Mouse (Mus musculus) small intestine, adult 2 months (tissue): Measurements from ENCODE around the gene Tab1. TPM values are rescaled to one million over a fixed set of nuclear protein-coding genes. Genes with fewer than 3 reads are reported as not detected.

Source experiments
- H3K27ac ChIP-seq: fragments of 200-500 bp; 2 replicates; pipeline ENCODE4 v1.5.1; 2012; ENCODE audit warnings: low read depth, low read length, control low read depth, inconsistent platforms; ENCODE audit not compliant: insufficient read depth
- H3K27me3 ChIP-seq: fragments of 200-500 bp; 2 replicates; pipeline ENCODE4 v1.6.1; 2012; ENCODE audit warnings: mild to moderate bottlenecking, moderate library complexity, low read length, inconsistent platforms; ENCODE audit not compliant: control insufficient read depth, insufficient read depth
- H3K36me3 ChIP-seq: fragments of 200-500 bp; 2 replicates; pipeline ENCODE4 v1.6.1; 2012; ENCODE audit warnings: mild to moderate bottlenecking, low read length, control low read depth, inconsistent platforms; ENCODE audit not compliant: control insufficient read depth, insufficient read depth
- H3K4me1 ChIP-seq: fragments of 200-500 bp; 2 replicates; pipeline ENCODE4 v1.6.1; 2012; ENCODE audit warnings: low read length, inconsistent platforms, mixed read lengths; ENCODE audit not compliant: control insufficient read depth, insufficient read depth, insufficient read length
- H3K4me3 ChIP-seq: fragments of 200-500 bp; 2 replicates; pipeline ENCODE4 v1.5.1; 2012; ENCODE audit warnings: low read depth, mild to moderate bottlenecking, control low read depth, inconsistent platforms, low read length, moderate library complexity
- CTCF ChIP-seq: fragments of 200-500 bp; IDR thresholded peaks from 2 replicates; pipeline ENCODE4 v1.5.1; 2012; ENCODE audit warnings: low read depth, mild to moderate bottlenecking, control low read depth, inconsistent platforms, low read length, moderate library complexity, mixed read lengths; ENCODE audit not compliant: insufficient replicate concordance, insufficient read length; ENCODE audit errors: extremely low read depth
- POLR2A ChIP-seq: fragments of 200-500 bp; IDR thresholded peaks from 2 replicates; pipeline ENCODE4 v1.6.1; 2012; ENCODE audit warnings: low read depth, mild to moderate bottlenecking, control low read depth, inconsistent platforms, low read length, moderate library complexity
- WGBS: fragments of 180-500 bp; shearing (Covaris S2); methylation state at CpG from one replicate; pipeline ENCODE4 v1.1.7; 2018; 5-methylcytosine and 5-hydroxymethylcytosine counted together
- polyA plus RNA-seq: library from polyadenylated mRNA; depleted of rRNA; stranded (reverse); fragments of >200 nt; gene quantifications from 2 replicates; pipeline ENCODE4 v1.2.3, GENCODE M21; 2012; rRNA removed

Tab1 gene
- polyA plus RNA-seq: 14.7 and 28.6 TPM in 2 replicates

- Histone ChIP-seq H3K27me3 (no peaks in the 10 kb centered on the region), H3K36me3 (no peaks in the 10 kb centered on the region), H3K4me3 (peak within 1 kb of the TSS; percentile 70), H3K27ac (peak within 1 kb of the TSS; percentile 83), H3K4me1 (peaks cover 15% of the 10 kb centered on the region)
- TF ChIP-seq POLR2A: peak; percentile 51
- TF ChIP-seq CTCF: peak; percentile 67
- under 1% methylated on average over 59 of the region's 59 CpGs for WGBS
Measured at GRCm38 (mm10) chr15:80132993-80133586, at the start of gene Tab1. Gene Tab1, plus strand, starts transcription at chr15:80133127.

DNA sequence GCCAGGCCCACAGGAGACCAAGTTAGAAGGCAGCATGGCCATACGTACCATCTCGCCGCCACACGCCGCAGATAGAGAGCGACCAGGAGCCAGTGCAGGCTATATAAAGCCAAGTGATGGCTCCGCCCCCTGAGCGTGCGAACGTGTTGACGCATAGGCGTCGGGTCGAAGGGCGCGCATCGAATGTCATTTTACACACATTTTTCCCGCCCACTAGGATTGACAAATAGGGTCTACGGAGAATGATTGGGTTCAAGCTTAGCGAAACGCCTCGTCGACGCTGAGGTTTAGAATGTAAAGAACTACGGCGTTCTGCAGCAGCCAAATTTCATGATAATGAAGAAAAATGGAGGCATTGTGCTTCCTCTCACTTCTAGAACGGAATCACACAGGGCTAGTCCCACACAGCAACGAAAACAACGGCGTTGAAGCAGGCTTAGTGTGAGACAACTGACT is 49.6 kb upstream of the Tab1 start:
- Histone ChIP-seq H3K27ac (peak overlapping the region; percentile 89), H3K4me3 (peak overlapping the region; percentile 69), H3K36me3 (peaks cover 33% of the 10 kb centered on the region), H3K27me3 (no peaks in the 10 kb centered on the region), H3K4me1 (peaks cover 7% of the 10 kb centered on the region; the same call in 1 of the 2 replicates)
- WGBS: under 1% methylated on average over 30 of the region's 30 CpGs
- TF ChIP-seq POLR2A: peak; percentile 100
- no peak for TF ChIP-seq CTCF

- WGBS: under 1% methylated on average over 12 of the region's 12 CpGs
- H3K4me1 ChIP-seq: peaks cover 7% of the 10 kb centered on the region; the same call in 1 of the 2 replicates
- H3K36me3 ChIP-seq: peaks cover 29% of the 10 kb centered on the region
- peak overlapping the region; percentile 69 for H3K4me3 ChIP-seq
- H3K27ac ChIP-seq: peak overlapping the region; percentile 89
- no peak for TF ChIP-seq CTCF
- no peak for TF ChIP-seq POLR2A
- no peaks in the 10 kb centered on the region for H3K27me3 ChIP-seq
Measured at GRCm38 (mm10) chr15:80083740-80084139, 49.2 kb upstream of the Tab1 start.

DNA sequence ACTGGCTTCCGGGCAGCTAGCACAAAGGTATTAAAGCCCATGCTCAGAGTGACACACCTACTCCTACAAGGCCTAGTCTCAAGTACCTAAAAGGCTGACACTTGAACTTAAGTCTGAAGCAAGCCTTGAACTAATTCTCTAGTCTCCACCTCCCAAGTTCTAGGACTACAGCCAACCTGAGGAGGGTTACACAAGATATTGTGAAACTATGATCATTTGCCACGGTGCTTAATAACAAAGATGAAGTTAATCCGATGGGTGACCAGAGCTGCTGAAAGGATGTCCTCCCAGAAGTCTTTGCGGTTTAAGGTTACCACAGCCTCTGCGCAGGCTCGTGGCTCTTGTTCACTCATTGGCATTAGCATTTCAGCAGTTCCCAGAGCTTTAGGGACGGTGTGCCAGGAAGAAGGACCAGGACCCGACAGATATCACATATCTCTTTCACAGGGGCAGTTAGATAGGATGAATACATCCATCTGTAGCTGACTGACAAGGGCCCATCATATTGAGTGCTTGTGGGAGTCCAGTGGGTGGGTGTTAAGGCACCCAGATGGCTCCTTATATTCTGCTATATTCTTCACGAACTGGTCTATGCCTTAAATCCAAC is 45.4 kb upstream of the Tab1 start:
- 86% methylated on average over 9 of the region's 9 CpGs for WGBS
- TF ChIP-seq POLR2A: no peak
- TF ChIP-seq CTCF: no peak

GRCm38 (mm10) chr15:80088637-80089036 is 44.3 kb upstream of the Tab1 start:
- Histone ChIP-seq H3K27me3 (peaks cover 11% of the 10 kb centered on the region), H3K4me1 (peaks cover 5% of the 10 kb centered on the region; the same call in 1 of the 2 replicates), H3K4me3 (no peak overlapping the region), H3K27ac (no peak overlapping the region), H3K36me3 (no peaks in the 10 kb centered on the region)
- whole genome bisulfite sequencing: 35% methylated on average over 4 of the region's 4 CpGs
- TF ChIP-seq CTCF (peak; percentile 93), POLR2A (no peak)

More for the DNA sequence above, 45.4 kb upstream of the Tab1 start:
- peaks cover 5% of the 10 kb centered on the region; the same call in 1 of the 2 replicates for H3K4me1 ChIP-seq
- no peaks in the 10 kb centered on the region for H3K36me3 ChIP-seq
- H3K4me3 ChIP-seq: no peak overlapping the region
- H3K27me3 ChIP-seq: peaks cover 11% of the 10 kb centered on the region
- no peak overlapping the region for H3K27ac ChIP-seq

DNA sequence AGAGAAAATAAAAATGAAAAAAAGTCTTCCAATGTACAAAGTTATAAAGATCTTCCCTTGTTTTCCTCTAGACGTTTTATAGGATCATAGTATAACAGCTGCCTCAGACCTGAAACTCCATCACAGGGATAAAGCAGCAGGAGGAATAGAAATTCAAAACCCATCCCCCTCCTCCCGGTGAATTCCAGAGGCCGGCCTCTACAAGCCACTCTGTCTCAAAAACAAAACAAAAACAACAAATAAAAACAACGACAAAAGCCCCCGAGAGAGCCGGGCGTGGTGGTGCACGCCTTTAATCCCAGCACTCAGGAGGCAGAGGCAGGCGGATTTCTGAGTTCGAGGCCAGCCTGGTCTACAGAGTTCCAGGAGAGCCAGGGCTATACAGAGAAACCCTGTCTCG is 42.8 kb upstream of the Tab1 start:
- H3K27me3 ChIP-seq: peaks cover 11% of the 10 kb centered on the region
- no peak overlapping the region for H3K27ac ChIP-seq
- H3K36me3 ChIP-seq: no peaks in the 10 kb centered on the region
- peaks cover 5% of the 10 kb centered on the region; the same call in 1 of the 2 replicates for H3K4me1 ChIP-seq
- H3K4me3 ChIP-seq: no peak overlapping the region
- TF ChIP-seq CTCF (no peak), POLR2A (no peak)
- 77% methylated on average over 11 of the region's 11 CpGs for WGBS

DNA sequence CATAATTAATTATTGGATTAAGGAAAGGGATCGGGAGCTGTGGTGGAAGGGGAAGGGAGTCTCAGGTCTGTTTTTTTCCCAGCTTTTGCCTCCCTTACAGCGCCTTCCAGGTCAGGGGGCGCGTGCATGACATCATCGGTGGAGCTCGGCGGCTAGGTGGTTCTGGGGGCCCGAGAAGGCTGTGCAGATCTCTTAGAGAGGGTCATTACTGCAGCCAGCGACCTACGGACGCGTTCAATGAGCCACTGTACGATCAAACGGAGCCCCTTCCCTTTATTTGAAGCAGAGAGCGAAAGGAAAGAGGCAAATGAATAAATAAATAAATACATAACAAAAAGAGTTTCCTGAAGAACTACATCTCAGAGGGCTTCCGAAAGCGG is 42.2 kb upstream of the Tab1 start:
- Histone ChIP-seq H3K4me1 (peaks cover 8% of the 10 kb centered on the region), H3K27me3 (peaks cover 11% of the 10 kb centered on the region), H3K4me3 (peak overlapping the region; percentile 73), H3K36me3 (no peaks in the 10 kb centered on the region), H3K27ac (no peak overlapping the region)
- 2% methylated on average over 17 of the region's 17 CpGs for WGBS
- TF ChIP-seq POLR2A (no peak), CTCF (no peak)
